Comparison of ENCODE assay signal across 8 mouse cellular contexts in genomic region chr16:4876033-4876680, GRCm38 (mm10). TPM values are rescaled to one million over a fixed set of nuclear protein-coding genes. Genes with fewer than 3 reads are reported as not detected.
DNase-seq lines count a peak whose midpoint lies in the region; ATAC-seq and TF ChIP-seq lines count a peak whose summit lies in the region.

No protein-coding gene starts in this region.

- H3K9me3 ChIP-seq in hindbrain, embryonic 14.5 days (ENCODE audit: control insufficient read depth, low read length) = no peaks in the 10 kb centered on the region
- H3K9me3 ChIP-seq in hindbrain, embryonic 10.5 days = no peaks in the 10 kb centered on the region
- H3K9me3 ChIP-seq in heart, embryonic 14.5 days (ENCODE audit: control insufficient read depth, low read length) = no peaks in the 10 kb centered on the region

- no peak overlapping the region for H3K4me3 ChIP-seq in hindbrain, embryonic 14.5 days (replicated peaks; ENCODE audit: low read length)
- H3K4me3 ChIP-seq in hindbrain, embryonic 10.5 days = no peak overlapping the region
- H3K4me3 ChIP-seq in heart, embryonic 14.5 days (ENCODE audit: control insufficient read depth in 1 of 2, insufficient read depth in 1 of 2, low read depth in 1 of 2, low read length in 2 of 2) = no peak overlapping the region
- no peak overlapping the region for H3K4me3 ChIP-seq in left cerebral cortex, adult 2 months

- ATAC-seq in hindbrain, embryonic 14.5 days (ENCODE audit: low FRiP score) = no peak
- no peak for ATAC-seq in heart, embryonic 14.5 days (ENCODE audit: insufficient number of reproducible peaks, insufficient read depth, low FRiP score, low read depth)

- DNase-seq in hindbrain, embryonic 14.5 days (ENCODE audit: low spot score) = peak; percentile 54
- DNase-seq in hindbrain, embryonic 10.5 days (ENCODE audit: low spot score) = no peak
- peak; percentile 84 for DNase-seq in adrenal gland, postnatal 14 days
- DNase-seq in left cerebral cortex, adult 2 months (ENCODE audit: extremely low spot score in 1 of 2, low spot score in 2 of 2) = peak; percentile 54 to 64
- DNase-seq in lung, postnatal 36 days = peak; percentile 82
- no peak for DNase-seq in natural killer cell, adult 2 months (ENCODE audit: low spot score in 2 of 2)
- DNase-seq in c-Kit-positive CD71-positive TER-119-positive erythroid progenitor cells, embryonic 14.5 days (ENCODE audit: low spot score) = no peak

- peaks cover 19% of the 10 kb centered on the region for H3K4me1 ChIP-seq in hindbrain, embryonic 14.5 days (replicated peaks; ENCODE audit: control insufficient read depth, insufficient read depth, low read length)
- peaks cover 28% of the 10 kb centered on the region for H3K4me1 ChIP-seq in hindbrain, embryonic 10.5 days (replicated peaks)
- H3K4me1 ChIP-seq in heart, embryonic 14.5 days (ENCODE audit: control insufficient read depth in 2 of 2, insufficient read depth in 2 of 2, low read length in 2 of 2) = peaks cover 18 to 39% of the 10 kb centered on the region in 2 experiments

- H3K36me3 ChIP-seq in hindbrain, embryonic 14.5 days (replicated peaks; ENCODE audit: control insufficient read depth, insufficient read depth) = peaks cover 28% of the 10 kb centered on the region
- H3K36me3 ChIP-seq in hindbrain, embryonic 10.5 days = peaks cover 39% of the 10 kb centered on the region
- peaks cover 30% of the 10 kb centered on the region for H3K36me3 ChIP-seq in heart, embryonic 14.5 days (ENCODE audit: control insufficient read depth, insufficient read depth, low read length)

- H3K27me3 ChIP-seq in hindbrain, embryonic 14.5 days (ENCODE audit: control insufficient read depth, insufficient read depth, low read length) = no peaks in the 10 kb centered on the region
- H3K27me3 ChIP-seq in hindbrain, embryonic 10.5 days (ENCODE audit: insufficient read depth, poor library complexity, severe bottlenecking) = no peaks in the 10 kb centered on the region
- no peaks in the 10 kb centered on the region for H3K27me3 ChIP-seq in heart, embryonic 14.5 days (ENCODE audit: control insufficient read depth, insufficient read depth, low read length)

- no peak for TF ChIP-seq CTCF in left cerebral cortex, adult 2 months (IDR thresholded peaks at IDR 0.05)

- no peak overlapping the region for H3K9ac ChIP-seq in hindbrain, embryonic 14.5 days
- 0 out of 2 replicates have a peak overlapping the region, but pooled peaks have one; percentile 11 for H3K9ac ChIP-seq in heart, embryonic 14.5 days (ENCODE audit: low read length)

- H3K4me2 ChIP-seq in hindbrain, embryonic 14.5 days (replicated peaks) = no peak overlapping the region
- no peak overlapping the region for H3K4me2 ChIP-seq in heart, embryonic 14.5 days (ENCODE audit: low read length)

- no peak overlapping the region; the same call in 1 of the 2 replicates for H3K27ac ChIP-seq in hindbrain, embryonic 14.5 days
- H3K27ac ChIP-seq in hindbrain, embryonic 10.5 days = no peak overlapping the region
- H3K27ac ChIP-seq in heart, embryonic 14.5 days (replicated peaks in 1 of 2; ENCODE audit: control insufficient read depth in 1 of 2, insufficient read depth in 1 of 2, low read depth in 2 of 2, low read length in 2 of 2) = 0 out of 4 replicates have a peak overlapping the region, but pooled peaks of 1 of the 2 experiments have one; percentile 14
- no peak overlapping the region for H3K27ac ChIP-seq in left cerebral cortex, adult 2 months

- WGBS in hindbrain, embryonic 14.5 days = 74% methylated on average over 8 of the region's 8 CpGs
- WGBS in hindbrain, embryonic 10.5 days = 87% methylated on average over 8 of the region's 8 CpGs
- 60% methylated on average over 8 of the region's 8 CpGs for WGBS in heart, embryonic 14.5 days

- intact Hi-C loops in left cerebral cortex, adult 2 months (cut with DNase I) = no loop called here

RNA-seq across cellular contexts. Expression of gene Ubald1, which starts 4.0 kb away (rescaled TPM):
- 54.0 and 54.4 TPM in 2 replicates for polyA plus RNA-seq in hindbrain, embryonic 14.5 days (2014; fragmentation: Nextera tagmentation; extraction: Ambion mirVana)
- 33.1 and 41.3 TPM in 2 replicates for polyA plus RNA-seq in hindbrain, embryonic 10.5 days (2016; fragmentation: Nextera tagmentation; extraction: Ambion mirVana)
- 36.9 and 40.8 TPM in 2 replicates for total RNA-seq in adrenal gland, postnatal 14 days (2021)
- 24.2 and 25.3 TPM in 2 replicates for polyA plus RNA-seq in heart, embryonic 14.5 days (2014; fragmentation: Nextera tagmentation; extraction: Ambion mirVana)
- total RNA-seq in left cerebral cortex, adult 2 months (2021) = 10 to 100 TPM; 91.8 to 93.7 TPM

RNA-seq across cellular contexts. Expression of gene Mgrn1, which starts 9.9 kb away (rescaled TPM):
- 119 and 122 TPM in 2 replicates for polyA plus RNA-seq in hindbrain, embryonic 14.5 days (2014; fragmentation: Nextera tagmentation; extraction: Ambion mirVana)
- polyA plus RNA-seq in hindbrain, embryonic 10.5 days (2016; fragmentation: Nextera tagmentation; extraction: Ambion mirVana) = 71.6 and 80.8 TPM in 2 replicates
- total RNA-seq in adrenal gland, postnatal 14 days (2021) = 86.3 and 87.7 TPM in 2 replicates
- polyA plus RNA-seq in heart, embryonic 14.5 days (2014; fragmentation: Nextera tagmentation; extraction: Ambion mirVana) = 115 and 120 TPM in 2 replicates
- 100 to 1,000 TPM; 208 to 211 TPM for total RNA-seq in left cerebral cortex, adult 2 months (2021)

RNA-seq across cellular contexts. Expression of gene 4930562C15Rik, which starts 40.9 kb away (rescaled TPM):
- 0.34 and 0.74 TPM in 2 replicates for polyA plus RNA-seq in hindbrain, embryonic 14.5 days (2014; fragmentation: Nextera tagmentation; extraction: Ambion mirVana)
- 0.51 and 0.55 TPM in 2 replicates for polyA plus RNA-seq in hindbrain, embryonic 10.5 days (2016; fragmentation: Nextera tagmentation; extraction: Ambion mirVana)
- not detected in 2 replicates for total RNA-seq in adrenal gland, postnatal 14 days (2021)
- polyA plus RNA-seq in heart, embryonic 14.5 days (2014; fragmentation: Nextera tagmentation; extraction: Ambion mirVana) = 0.28 and 0.58 TPM in 2 replicates
- not detected for total RNA-seq in left cerebral cortex, adult 2 months (2021)

Comparison
In these comparisons a context has a peak if more than half of its experiments do, and no peak if none do; other contexts are left out.
1. DNase-seq: peak in hindbrain, embryonic 14.5 days (single experiment), adrenal gland, postnatal 14 days (single experiment), left cerebral cortex, adult 2 months (2 of 2) and lung, postnatal 36 days (single experiment); none in hindbrain, embryonic 10.5 days (single experiment), natural killer cell, adult 2 months (0 of 2) and c-Kit-positive CD71-positive TER-119-positive erythroid progenitor cells, embryonic 14.5 days (single experiment).